Mouse (Mus musculus) E14TG2a.4 (cell line): ENCODE results near the gene Ptprb.

Experiments used
- CTCF ChIP-seq: conservative IDR thresholded peaks from 2 replicates; pipeline ENCODE4 v1.5.1; 2014; ENCODE audit warnings: low read length
- POU5F1 ChIP-seq: IDR thresholded peaks from 2 replicates; pipeline ENCODE4 v1.6.1; 2014; ENCODE audit warnings: low read length, borderline replicate concordance

GRCm38 (mm10) chr10:116435455-116435854, 160.1 kb downstream of the Ptprb start:
- no peak for TF ChIP-seq CTCF
- no peak for TF ChIP-seq POU5F1
